Comparison of ENCODE assay signal across 14 mouse cellular contexts in the genomic region with DNA sequence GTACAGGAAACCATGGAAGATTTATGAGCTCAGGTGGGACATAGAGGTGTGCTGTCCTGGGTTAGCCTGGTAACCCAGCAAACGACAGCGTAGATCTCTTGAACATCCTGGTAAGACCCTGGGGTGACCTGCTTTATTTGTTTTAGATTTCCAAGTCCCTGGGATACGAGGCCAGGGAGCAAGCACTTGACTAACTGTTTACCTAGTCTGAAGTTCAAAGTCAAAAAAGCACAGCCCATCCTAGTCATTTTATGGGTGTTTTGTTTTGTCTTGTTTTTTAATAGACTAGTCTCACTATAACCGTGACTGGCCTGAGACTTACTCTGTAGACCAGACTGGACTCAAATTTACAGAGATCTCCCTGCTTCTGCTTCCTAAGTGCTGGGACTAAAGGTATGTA.
"Had no signal": no experiment of that assay in that cellular context is flagged by ENCODE, and none has a peak within 500 bp of the region (broad histone marks: within the 10 kb centered on the region; RNA-seq: fewer than 3 reads in every experiment).

No protein-coding gene starts in this region.

- H3K27me3 ChIP-seq: limb, embryonic 13.5 days; megakaryocyte, embryonic 14.5 days; midbrain, embryonic 15.5 days; neural tube, embryonic 12.5 days had no signal

- H3K9me3 ChIP-seq: limb, embryonic 13.5 days; megakaryocyte, embryonic 14.5 days; midbrain, embryonic 15.5 days; neural tube, embryonic 12.5 days had no signal

- ATAC-seq: midbrain, embryonic 15.5 days had no signal

- H3K4me2 ChIP-seq: limb, embryonic 13.5 days; midbrain, embryonic 11.5 days; midbrain, embryonic 15.5 days; neural tube, embryonic 12.5 days had no signal

- H3K36me3 ChIP-seq: limb, embryonic 13.5 days; midbrain, embryonic 15.5 days; neural tube, embryonic 12.5 days had no signal

- H3K4me3 ChIP-seq: layer of hippocampus, adult 2 months; limb, embryonic 13.5 days; megakaryocyte, embryonic 14.5 days; midbrain, embryonic 15.5 days; neural tube, embryonic 12.5 days had no signal

- H3K9ac ChIP-seq: limb, embryonic 13.5 days; midbrain, embryonic 15.5 days; neural tube, embryonic 12.5 days had no signal

- H3K4me1 ChIP-seq: midbrain, embryonic 15.5 days; neural tube, embryonic 12.5 days had no signal

- DNase-seq: kidney, adult 11 months; kidney, postnatal 36 days; lung, adult 2 months; lung, postnatal 10 days; spleen, adult 18-20 months; thymus, adult 2 months; thymus, postnatal 25 days had no signal

- H3K27ac ChIP-seq: layer of hippocampus, adult 2 months; limb, embryonic 13.5 days; macrophage; midbrain, embryonic 15.5 days; neural tube, embryonic 12.5 days had no signal
